16 mouse cellular contexts compared by ENCODE assay signal in the genomic region with DNA sequence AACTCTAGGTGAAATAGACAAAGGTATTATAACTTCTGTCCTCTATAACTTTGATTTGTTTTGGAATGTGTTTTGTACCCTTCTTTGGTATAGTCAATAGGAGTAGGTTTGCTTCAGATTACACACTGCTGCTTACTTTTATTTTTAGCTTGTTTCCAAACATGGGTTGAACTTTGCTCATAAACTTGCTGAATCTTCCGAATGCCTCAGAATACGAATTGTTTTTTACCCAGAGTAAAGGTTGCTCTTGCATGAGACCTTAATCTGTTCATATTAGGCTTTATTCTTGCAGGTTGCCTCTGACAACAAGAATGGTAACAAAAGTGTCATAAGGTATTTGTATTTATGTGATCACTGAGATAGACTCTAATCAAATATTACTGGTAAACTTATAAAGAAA.
"Had no signal": no experiment of that assay in that cellular context is flagged by ENCODE, and none has a peak within 500 bp of the region (broad histone marks: within the 10 kb centered on the region; RNA-seq: fewer than 3 reads in every experiment).

No protein-coding gene starts in this region.

- H3K9me3 ChIP-seq: stomach, embryonic 15.5 days had no signal

- H3K27me3 ChIP-seq: neural tube, embryonic 13.5 days; neural tube, embryonic 15.5 days; stomach, embryonic 15.5 days had no signal

- H3K36me3 ChIP-seq: neural tube, embryonic 13.5 days; neural tube, embryonic 15.5 days; stomach, embryonic 15.5 days had no signal

- H3K27ac ChIP-seq: neural tube, embryonic 13.5 days; neural tube, embryonic 15.5 days; stomach, embryonic 15.5 days; stomach, postnatal 0 days had no signal

- H3K4me3 ChIP-seq: neural tube, embryonic 13.5 days; neural tube, embryonic 15.5 days; stomach, embryonic 15.5 days had no signal

- H3K9ac ChIP-seq: neural tube, embryonic 13.5 days; neural tube, embryonic 15.5 days; stomach, embryonic 15.5 days had no signal

- H3K4me2 ChIP-seq: neural tube, embryonic 13.5 days; neural tube, embryonic 15.5 days; stomach, embryonic 15.5 days had no signal

- DNase-seq: retina, postnatal 1 day; right cerebral cortex, adult 18-20 months; right cerebral cortex, postnatal 14 days; right cerebral cortex, postnatal 25 days; right cerebral cortex, postnatal 4 days; spleen, adult 18-20 months; thymus, adult 18-20 months; thymus, adult 2 months; thymus, postnatal 14 days; thymus, postnatal 25 days; thymus, postnatal 36 days; thymus, postnatal 4 days had no signal

- H3K4me1 ChIP-seq: neural tube, embryonic 13.5 days; neural tube, embryonic 15.5 days; stomach, embryonic 15.5 days had no signal
